Mouse (Mus musculus) urinary bladder, adult 2 months (tissue): ENCODE data around the gene Arhgap29. TPM values are rescaled to one million over a fixed set of nuclear protein-coding genes. Genes with fewer than 3 reads are reported as not detected.

Experiments used
- DNase-seq: peaks from one replicate; pipeline ENCODE4 v3.0.0; 2022; ENCODE audit warnings: low spot score
- polyA plus RNA-seq: library from polyadenylated mRNA; depleted of rRNA; stranded (reverse); fragments of >200 nt; gene quantifications from 2 replicates; pipeline ENCODE4 v1.2.3, GENCODE M21; 2012; rRNA removed

Gene Arhgap29
- 38.3 and 41.1 TPM in 2 replicates for polyA plus RNA-seq

GRCm38 (mm10) chr3:121952041-121952591, at the start of gene Arhgap29:
TSS of gene Arhgap29 (plus strand) at chr3:121952541.
- no peak for DNase-seq

DNA sequence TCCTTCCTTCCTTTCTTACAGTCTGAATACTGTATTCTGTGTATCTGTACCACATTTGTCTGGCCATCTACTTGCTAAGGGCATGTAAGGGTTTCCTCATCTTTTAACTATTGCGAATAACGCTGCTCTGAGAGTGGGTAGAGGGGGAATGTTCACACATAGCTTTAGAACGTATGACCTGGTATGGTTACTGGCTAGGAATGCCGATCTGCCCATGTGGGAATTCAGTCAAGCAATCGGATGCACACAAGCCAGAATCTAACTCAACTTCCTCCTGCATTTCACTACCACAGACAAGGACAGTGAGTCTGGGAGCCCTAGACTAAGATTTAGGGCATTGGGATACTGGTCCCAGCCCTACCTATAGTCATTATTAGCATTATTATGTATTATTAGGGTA, 49.6 kb upstream of the Arhgap29 start:
- DNase-seq: no peak

- DNase-seq: no peak
Measured at GRCm38 (mm10) chr3:121903286-121903685, 49.1 kb upstream of the Arhgap29 start.

DNA sequence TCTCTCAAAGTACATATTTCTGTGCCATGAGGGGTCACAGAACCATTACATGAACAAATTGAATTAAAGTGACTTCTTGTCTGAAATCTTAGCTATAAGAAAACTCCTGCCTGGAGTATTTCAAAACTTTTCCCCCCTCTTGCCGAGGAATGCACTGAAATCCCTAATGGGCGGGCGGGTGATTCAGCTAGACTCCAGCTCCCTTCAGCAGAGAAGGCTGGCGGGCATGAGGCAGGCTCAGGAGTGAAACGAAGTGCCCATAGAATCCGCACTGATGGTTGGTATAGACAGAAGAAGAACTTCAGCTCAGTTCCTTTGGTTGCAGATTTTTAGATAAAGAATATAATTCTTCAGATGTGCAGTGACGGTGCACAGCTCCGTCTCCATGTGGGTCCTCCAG, 48.6 kb upstream of the Arhgap29 start:
- DNase-seq: no peak

- no peak for DNase-seq
Measured at GRCm38 (mm10) chr3:121904476-121904875, 47.9 kb upstream of the Arhgap29 start.

GRCm38 (mm10) chr3:121906623-121907022, 45.7 kb upstream of the Arhgap29 start:
- no peak for DNase-seq

DNA sequence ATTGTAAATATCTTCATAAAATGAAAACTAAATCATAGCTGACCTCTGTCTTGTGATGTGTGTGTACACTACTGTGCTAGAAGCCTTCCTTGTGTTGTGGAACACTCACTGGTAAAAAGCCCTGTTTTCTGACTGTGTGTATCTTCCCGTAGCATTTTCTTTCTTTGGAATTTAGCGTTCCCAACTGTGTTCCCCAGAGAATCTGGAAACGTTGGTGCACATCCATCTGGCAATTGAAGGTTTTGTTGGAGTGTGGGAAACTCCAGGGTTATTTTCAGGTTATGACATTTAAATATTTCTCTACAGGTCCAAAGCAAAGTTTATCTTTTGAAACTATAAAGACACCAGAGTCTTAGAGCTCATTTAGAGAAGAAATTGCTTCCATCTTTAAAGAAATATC, 43.2 kb upstream of the Arhgap29 start:
- no peak for DNase-seq

DNA sequence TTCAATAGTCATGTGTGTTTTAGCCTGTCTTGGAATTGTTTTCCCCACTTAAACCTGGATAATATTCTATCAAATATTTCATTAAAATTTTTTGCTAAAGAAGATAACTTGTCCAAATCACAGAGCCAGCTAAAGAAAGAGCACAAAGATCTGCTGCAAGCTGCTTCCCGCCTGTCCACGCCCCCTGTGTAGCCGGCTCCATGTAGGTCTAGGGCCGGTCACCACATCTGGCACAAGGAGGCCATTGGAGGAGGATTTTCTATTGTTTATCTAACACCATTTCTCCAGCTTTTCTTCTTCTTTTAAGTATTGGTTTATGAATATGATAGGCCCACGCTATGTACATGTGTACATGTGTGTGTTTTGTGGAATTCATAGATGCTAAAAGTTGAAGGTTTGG, 38.9 kb upstream of the Arhgap29 start:
- DNase-seq: no peak

GRCm38 (mm10) chr3:121914459-121915185, 37.7 kb upstream of the Arhgap29 start:
- no peak for DNase-seq

- no peak for DNase-seq
Measured at GRCm38 (mm10) chr3:121915191-121915590, 37.1 kb upstream of the Arhgap29 start.

DNA sequence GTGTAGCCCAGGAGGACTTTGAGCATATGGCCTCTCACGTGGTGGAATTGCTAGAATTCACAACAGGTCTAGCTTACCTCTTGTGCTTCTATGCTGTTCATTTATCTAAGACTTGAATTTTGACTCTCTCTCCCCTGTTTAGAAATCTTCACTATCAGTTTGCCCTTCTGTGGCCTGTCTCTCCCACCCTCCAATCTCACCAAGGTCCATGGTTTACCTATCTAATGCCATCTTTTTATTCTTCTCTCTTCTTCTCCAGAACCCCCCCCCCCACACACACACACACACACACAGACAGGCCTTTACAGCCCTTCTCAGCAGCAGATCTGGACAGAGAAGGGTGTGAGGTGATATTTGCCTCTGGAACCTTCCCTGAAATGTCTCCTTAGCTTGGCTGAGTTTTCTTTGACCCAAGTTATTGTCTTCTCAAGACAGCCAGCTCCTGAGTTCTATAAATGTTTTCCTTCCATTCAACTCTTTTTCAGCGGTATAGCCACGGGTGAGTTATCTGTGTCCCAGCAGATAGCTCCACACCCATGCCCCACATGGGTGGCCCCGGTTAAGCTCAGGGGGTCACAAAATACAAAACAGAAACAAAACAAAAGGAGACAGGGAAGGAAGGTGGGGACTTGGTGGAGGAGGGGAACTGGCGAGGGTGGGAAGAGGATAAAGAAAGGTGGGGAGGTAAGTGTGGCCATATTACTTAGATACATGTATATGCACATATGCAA, 35.4 kb upstream of the Arhgap29 start:
- DNase-seq: no peak

- DNase-seq: no peak
Measured at GRCm38 (mm10) chr3:121917658-121918057, 34.7 kb upstream of the Arhgap29 start.

GRCm38 (mm10) chr3:121919961-121920360, 32.4 kb upstream of the Arhgap29 start:
- no peak for DNase-seq

GRCm38 (mm10) chr3:121920769-121921168, 31.6 kb upstream of the Arhgap29 start:
- no peak for DNase-seq

DNA sequence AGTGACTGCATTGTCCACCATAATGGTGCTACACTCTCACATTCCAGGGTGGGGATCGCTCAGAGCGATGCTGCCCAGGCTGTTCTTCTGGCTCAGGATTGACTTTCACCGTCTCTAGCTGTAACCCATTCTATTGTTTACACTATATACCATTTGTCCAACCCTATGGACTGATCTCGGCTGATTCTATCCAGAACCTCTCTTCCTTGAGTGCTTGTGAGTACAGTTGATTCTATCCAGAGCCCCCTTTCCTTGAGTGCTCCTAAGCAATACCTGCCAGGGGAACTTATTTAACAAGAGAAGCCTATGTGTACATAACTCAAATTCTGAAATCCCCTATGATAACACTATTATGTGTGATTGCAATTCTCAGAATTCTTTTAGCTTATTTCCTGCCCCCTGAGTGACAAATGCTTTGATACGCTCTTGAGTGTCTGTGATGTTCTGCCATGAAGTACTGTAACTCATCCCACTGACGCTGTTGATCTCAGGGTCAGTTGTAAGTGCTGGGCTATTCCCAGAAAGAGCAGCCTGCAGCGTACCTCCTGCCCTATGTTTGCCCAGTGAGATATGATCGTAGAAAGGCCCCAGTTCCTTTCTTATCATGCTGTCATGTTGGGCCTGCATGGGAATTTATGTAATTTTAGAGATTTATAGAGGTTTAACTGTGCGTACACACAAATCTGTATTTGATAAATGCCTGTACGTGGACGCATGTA, 27.4 kb upstream of the Arhgap29 start:
- DNase-seq: no peak

DNA sequence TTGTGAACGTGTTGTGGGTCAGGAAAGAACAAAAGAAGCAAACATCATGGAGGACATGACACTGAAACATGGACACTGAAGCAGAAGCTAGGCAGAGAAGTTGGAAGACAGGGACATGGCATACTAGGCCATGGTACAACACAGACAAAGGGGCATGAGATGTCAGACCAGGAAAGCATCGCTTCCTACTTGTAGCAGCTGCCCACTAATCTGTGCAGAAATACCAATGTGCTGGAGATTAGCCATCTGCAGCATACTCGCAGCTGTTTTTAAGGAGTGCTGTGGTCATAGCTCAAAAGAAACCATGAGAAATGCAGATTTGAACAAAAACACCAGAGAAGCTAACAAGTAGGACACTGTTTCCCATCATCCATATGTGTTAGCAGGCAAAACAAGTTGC, 24.7 kb upstream of the Arhgap29 start:
- no peak for DNase-seq

- DNase-seq: no peak
Measured at GRCm38 (mm10) chr3:121932815-121933214, 19.5 kb upstream of the Arhgap29 start.

GRCm38 (mm10) chr3:121936241-121936640, 16.1 kb upstream of the Arhgap29 start:
- DNase-seq: no peak

DNA sequence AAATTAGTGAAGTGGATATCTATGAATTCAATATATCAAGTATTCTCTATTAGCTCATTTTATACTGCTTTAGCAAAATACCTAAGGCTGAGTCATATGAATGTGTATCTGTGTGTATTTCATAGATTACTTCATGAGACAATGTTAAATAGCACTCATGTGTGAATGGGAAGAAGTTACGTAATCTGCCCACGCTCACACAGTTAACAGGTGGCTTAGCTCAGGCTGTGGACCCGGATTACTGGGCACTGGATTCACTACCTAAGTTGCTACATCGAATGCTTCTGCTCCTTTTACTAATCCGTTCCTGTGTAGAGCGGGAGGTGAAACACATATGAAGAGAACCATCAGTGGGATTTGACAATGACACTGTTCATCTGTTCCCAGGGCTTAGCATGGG, 15.3 kb upstream of the Arhgap29 start:
- DNase-seq: no peak

DNA sequence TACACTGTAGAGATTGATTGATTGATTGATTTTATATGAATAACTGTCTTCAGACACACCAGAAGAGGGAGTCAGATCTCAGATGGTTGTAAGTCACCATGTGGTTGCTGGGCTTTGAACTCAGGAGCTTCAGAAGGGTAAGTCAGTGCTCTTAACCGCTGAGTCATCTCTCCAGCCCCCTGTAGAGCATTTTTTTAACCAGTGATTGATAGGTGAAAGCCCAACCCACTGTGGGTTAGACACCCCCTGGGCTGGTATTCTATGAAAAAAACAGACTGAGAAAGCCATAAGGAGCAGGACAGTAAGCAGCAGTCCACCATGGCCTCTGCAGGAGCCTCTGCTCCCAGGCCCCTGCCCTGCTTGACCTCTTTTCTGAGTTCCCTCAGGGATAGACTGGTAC, 12.7 kb upstream of the Arhgap29 start:
- DNase-seq: no peak

- DNase-seq: no peak
Measured at GRCm38 (mm10) chr3:121940094-121940889, 12.0 kb upstream of the Arhgap29 start.
